Mouse (Mus musculus): ENCODE measurements around the gene Ormdl2.

- TF ChIP-seq CTCF (IDR thresholded peaks at IDR 0.05; ENCODE audit: low read depth) = no peak
- TF ChIP-seq EP300 (IDR thresholded peaks at IDR 0.05; ENCODE audit: low read depth) = no peak
Measured at GRCm38 (mm10) chr10:128843260-128843659, 21.8 kb upstream of the Ormdl2 start.

All from liver, postnatal 0 days (tissue).